Mouse (Mus musculus) embryonic facial prominence, embryonic 12.5 days (tissue): ENCODE measurements at regions not wholly inside any gene's neighbourhood (a gene's known extent, or its start where the extent isn't known, plus 50 kb on each side); places are given as distances from the start of the nearest gene placed in this dataset.
"Not testable (repeated sequence)": the region's sequence is repeated elsewhere in the genome, so short reads cannot be mapped to it uniquely, and the experiment has no call there.

Source experiments
- ATAC-seq: fragments of 200-750 bp; cut with Nextera tagmentation; 2 replicates; pipeline ENCODE4 v1.8.0; 2017; ENCODE audit not compliant: insufficient number of reproducible peaks, insufficient read depth, low FRiP score, low TSS enrichment
- H3K27ac ChIP-seq: fragments of 300-500 bp; sonication (generic); 2 replicates; pipeline ENCODE4 v1.5.1; 2016; ENCODE audit warnings: mild to moderate bottlenecking
- H3K27me3 ChIP-seq: fragments of 300-500 bp; sonication (generic); 2 replicates; pipeline ENCODE4 v1.6.1; 2016; ENCODE audit warnings: mild to moderate bottlenecking, moderate library complexity
- H3K36me3 ChIP-seq: fragments of 300-500 bp; sonication (generic); 2 replicates; pipeline ENCODE4 v1.6.1; 2016; ENCODE audit warnings: mild to moderate bottlenecking
- H3K4me1 ChIP-seq: fragments of 300-500 bp; sonication (generic); 2 replicates; pipeline ENCODE4 v1.6.1; 2016
- H3K4me2 ChIP-seq: fragments of 300-500 bp; sonication (generic); replicated peaks from 2 replicates; pipeline ENCODE4 v1.6.1; 2016; ENCODE audit warnings: mild to moderate bottlenecking, moderate library complexity
- H3K4me3 ChIP-seq: fragments of 300-500 bp; sonication (generic); 2 replicates; pipeline ENCODE4 v1.5.1; 2016; ENCODE audit warnings: mild to moderate bottlenecking
- H3K9ac ChIP-seq: fragments of 300-500 bp; sonication (generic); 2 replicates; pipeline ENCODE4 v1.6.1; 2016; ENCODE audit warnings: mild to moderate bottlenecking, moderate library complexity
- H3K9me3 ChIP-seq: fragments of 300-500 bp; sonication (generic); 2 replicates; pipeline ENCODE4 v1.6.1; 2016; ENCODE audit warnings: mild to moderate bottlenecking, moderate library complexity
- WGBS: fragments of 180-500 bp; shearing (Covaris S2); methylation state at CpG from one replicate; pipeline ENCODE4 v1.1.7; 2016; 5-methylcytosine and 5-hydroxymethylcytosine counted together

DNA sequence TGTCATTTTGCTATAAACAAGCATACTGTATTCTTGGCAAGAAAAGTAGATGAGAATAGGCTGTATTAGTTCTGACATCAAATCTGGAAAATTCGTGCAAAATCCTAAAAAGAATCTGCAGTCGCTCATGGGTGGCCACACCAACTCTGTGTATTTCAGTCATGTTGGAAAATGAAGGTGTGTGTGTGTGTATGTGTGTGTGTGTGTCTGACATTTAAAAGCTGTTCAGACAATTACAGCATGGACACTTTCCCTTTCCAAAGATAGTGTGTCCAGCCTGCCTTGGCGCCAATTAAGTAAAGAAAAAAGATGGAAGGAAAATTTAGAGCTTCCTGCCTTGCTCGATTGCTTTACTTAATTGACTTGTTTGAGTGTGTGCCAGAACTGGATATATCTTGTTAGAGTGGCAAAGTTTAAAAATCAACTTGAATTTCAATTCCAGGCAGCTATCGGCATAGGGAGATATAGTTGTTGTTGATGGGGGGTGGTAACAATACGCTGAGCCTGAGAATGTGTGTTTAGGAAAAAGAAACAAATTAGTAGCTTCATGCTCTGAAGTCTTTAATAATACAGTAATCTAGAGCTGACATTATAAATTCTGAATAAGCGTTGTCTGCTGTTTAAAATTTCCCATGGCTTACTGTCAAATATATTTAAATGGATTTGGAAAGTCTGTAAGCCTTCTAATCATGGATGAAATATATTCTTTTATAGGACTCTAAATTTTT, 1095.7 kb downstream of the Sorcs3 start:
- Histone ChIP-seq H3K36me3 (no peaks in the 10 kb centered on the region), H3K27ac (no peak overlapping the region), H3K4me3 (no peak overlapping the region), H3K4me2 (no peak overlapping the region), H3K9me3 (no peaks in the 10 kb centered on the region), H3K9ac (no peak overlapping the region), H3K4me1 (peaks cover 12% of the 10 kb centered on the region; the same call in 1 of the 2 replicates), H3K27me3 (no peaks in the 10 kb centered on the region)
- ATAC-seq = no peak
- 71% methylated on average over 7 of the region's 7 CpGs for WGBS

- 85% methylated on average over 3 of the region's 3 CpGs for WGBS
- Histone ChIP-seq H3K9ac (no peak overlapping the region), H3K4me1 (no peaks in the 10 kb centered on the region), H3K4me2 (no peak overlapping the region), H3K27me3 (no peaks in the 10 kb centered on the region), H3K9me3 (no peaks in the 10 kb centered on the region), H3K27ac (no peak overlapping the region), H3K4me3 (no peak overlapping the region), H3K36me3 (no peaks in the 10 kb centered on the region)
- ATAC-seq = no peak
Observed at GRCm38 (mm10) chr19:49305804-49306203, 1100.0 kb downstream of the Sorcs3 start.

- Histone ChIP-seq H3K27ac (no peak overlapping the region), H3K9me3 (no peaks in the 10 kb centered on the region), H3K9ac (no peak overlapping the region), H3K27me3 (no peaks in the 10 kb centered on the region), H3K4me2 (no peak overlapping the region), H3K36me3 (no peaks in the 10 kb centered on the region), H3K4me3 (no peak overlapping the region), H3K4me1 (0 out of 2 replicates have a peak, but pooled peaks cover 4% of the 10 kb centered on the region)
- 83% methylated on average over 1 of the region's 1 CpGs for WGBS
- no peak for ATAC-seq
Observed at GRCm38 (mm10) chr19:49314229-49314628, 1108.4 kb downstream of the Sorcs3 start.

- Histone ChIP-seq H3K4me3 (no peak overlapping the region), H3K27ac (no peak overlapping the region), H3K9me3 (no peaks in the 10 kb centered on the region), H3K27me3 (no peaks in the 10 kb centered on the region), H3K4me1 (no peaks in the 10 kb centered on the region), H3K4me2 (no peak overlapping the region), H3K9ac (no peak overlapping the region), H3K36me3 (no peaks in the 10 kb centered on the region)
- no peak for ATAC-seq
- WGBS = 88% methylated on average over 3 of the region's 3 CpGs
Observed at GRCm38 (mm10) chr19:49359642-49360041, 1153.8 kb downstream of the Sorcs3 start.

DNA sequence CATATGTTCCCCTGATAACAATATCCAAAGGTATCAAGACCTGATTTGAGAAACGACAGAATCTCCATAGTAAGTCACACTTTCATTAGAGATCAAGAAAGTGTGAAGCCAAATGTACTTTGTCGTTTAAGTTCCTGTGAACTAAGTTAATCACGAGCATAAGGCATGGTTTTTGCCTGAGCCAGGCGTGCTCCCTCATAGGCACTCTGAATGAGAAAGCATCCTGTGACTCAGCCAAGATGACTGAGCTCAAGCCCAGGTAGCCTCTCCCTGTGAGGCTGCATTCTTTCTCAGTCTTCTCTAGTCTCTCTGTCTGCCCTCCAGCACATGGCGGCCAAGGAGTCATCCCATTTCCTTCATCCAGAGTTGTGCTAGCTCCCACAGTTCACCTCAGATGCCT, 1154.9 kb downstream of the Sorcs3 start:
- Histone ChIP-seq H3K36me3 (no peaks in the 10 kb centered on the region), H3K4me3 (no peak overlapping the region), H3K27ac (no peak overlapping the region), H3K9ac (no peak overlapping the region), H3K9me3 (no peaks in the 10 kb centered on the region), H3K27me3 (no peaks in the 10 kb centered on the region), H3K4me2 (no peak overlapping the region), H3K4me1 (no peaks in the 10 kb centered on the region)
- ATAC-seq = no peak
- WGBS = 83% methylated on average over 5 of the region's 5 CpGs

- not testable (repeated sequence) for H3K9me3 ChIP-seq, H3K27ac ChIP-seq, H3K4me2 ChIP-seq, H3K9ac ChIP-seq, H3K27me3 ChIP-seq, ATAC-seq, H3K4me1 ChIP-seq, H3K4me3 ChIP-seq, H3K36me3 ChIP-seq
- 77% methylated on average over 10 of the region's 11 CpGs for WGBS
Observed at GRCm38 (mm10) chr19:49361116-49361515, 1155.3 kb downstream of the Sorcs3 start.

GRCm38 (mm10) chr19:49372921-49373320, 1167.1 kb downstream of the Sorcs3 start:
- no peaks in the 10 kb centered on the region for H3K4me1 ChIP-seq
- H3K4me3 ChIP-seq = no peak overlapping the region
- no peaks in the 10 kb centered on the region for H3K27me3 ChIP-seq
- no peak for ATAC-seq
- 71% methylated on average over 1 of the region's 1 CpGs for WGBS
- H3K36me3 ChIP-seq = no peaks in the 10 kb centered on the region
- H3K9me3 ChIP-seq = no peaks in the 10 kb centered on the region
- no peak overlapping the region for H3K27ac ChIP-seq
- H3K9ac ChIP-seq = no peak overlapping the region
- H3K4me2 ChIP-seq = no peak overlapping the region

GRCm38 (mm10) chr19:49374295-49374694, 1168.5 kb downstream of the Sorcs3 start:
- Histone ChIP-seq H3K27ac (no peak overlapping the region), H3K9ac (no peak overlapping the region), H3K36me3 (no peaks in the 10 kb centered on the region), H3K4me2 (no peak overlapping the region), H3K27me3 (no peaks in the 10 kb centered on the region), H3K4me3 (no peak overlapping the region), H3K4me1 (no peaks in the 10 kb centered on the region), H3K9me3 (no peaks in the 10 kb centered on the region)
- WGBS = 88% methylated on average over 2 of the region's 2 CpGs
- ATAC-seq = no peak

GRCm38 (mm10) chr19:49374926-49375325, 1169.1 kb downstream of the Sorcs3 start:
- Histone ChIP-seq H3K9me3 (no peaks in the 10 kb centered on the region), H3K4me1 (no peaks in the 10 kb centered on the region), H3K27me3 (no peaks in the 10 kb centered on the region), H3K36me3 (no peaks in the 10 kb centered on the region), H3K4me3 (no peak overlapping the region), H3K9ac (no peak overlapping the region), H3K27ac (no peak overlapping the region), H3K4me2 (no peak overlapping the region)
- ATAC-seq = no peak
- 86% methylated on average over 3 of the region's 3 CpGs for WGBS

GRCm38 (mm10) chr19:49375754-49376619, 1170.2 kb downstream of the Sorcs3 start:
- no peaks in the 10 kb centered on the region for H3K4me1 ChIP-seq
- no peaks in the 10 kb centered on the region for H3K27me3 ChIP-seq
- ATAC-seq = no peak
- H3K4me2 ChIP-seq = no peak overlapping the region
- H3K4me3 ChIP-seq = no peak overlapping the region
- no peak overlapping the region for H3K27ac ChIP-seq
- WGBS = 53% methylated on average over 1 of the region's 1 CpGs
- H3K36me3 ChIP-seq = no peaks in the 10 kb centered on the region
- no peak overlapping the region for H3K9ac ChIP-seq
- no peaks in the 10 kb centered on the region for H3K9me3 ChIP-seq

GRCm38 (mm10) chr19:49379646-49380045, 1173.8 kb downstream of the Sorcs3 start:
- H3K4me3 ChIP-seq = no peak overlapping the region
- no peak overlapping the region for H3K4me2 ChIP-seq
- H3K27me3 ChIP-seq = no peaks in the 10 kb centered on the region
- H3K27ac ChIP-seq = no peak overlapping the region
- ATAC-seq = no peak
- H3K4me1 ChIP-seq = no peaks in the 10 kb centered on the region
- no peaks in the 10 kb centered on the region for H3K9me3 ChIP-seq
- H3K9ac ChIP-seq = no peak overlapping the region
- H3K36me3 ChIP-seq = no peaks in the 10 kb centered on the region
- 34% methylated on average over 3 of the region's 3 CpGs for WGBS

DNA sequence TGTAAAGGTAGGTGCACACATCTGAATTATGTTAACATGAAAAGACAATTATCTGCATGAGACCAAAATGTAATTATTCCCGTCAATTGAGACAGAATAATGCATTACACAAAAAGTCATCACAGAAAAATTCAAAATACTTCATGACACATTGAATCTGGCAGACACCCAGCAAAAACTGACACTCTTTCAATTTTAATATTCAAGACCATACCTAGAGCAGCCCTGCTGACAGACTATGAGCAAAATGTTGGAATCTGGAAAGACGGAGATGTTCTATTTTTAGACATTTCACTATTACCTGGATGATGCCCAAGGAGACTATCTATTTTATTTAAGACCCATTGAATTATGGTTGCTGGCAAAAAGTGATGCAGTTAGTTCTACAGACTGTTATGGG, 1190.4 kb downstream of the Sorcs3 start:
- no peak overlapping the region for H3K4me3 ChIP-seq
- no peak overlapping the region for H3K4me2 ChIP-seq
- no peaks in the 10 kb centered on the region for H3K9me3 ChIP-seq
- no peaks in the 10 kb centered on the region for H3K27me3 ChIP-seq
- WGBS = 83% methylated on average over 2 of the region's 2 CpGs
- no peaks in the 10 kb centered on the region for H3K4me1 ChIP-seq
- H3K9ac ChIP-seq = no peak overlapping the region
- no peaks in the 10 kb centered on the region for H3K36me3 ChIP-seq
- ATAC-seq = no peak
- no peak overlapping the region for H3K27ac ChIP-seq
